Mouse (Mus musculus) heart, embryonic 10.5 days (tissue): ENCODE results near the gene Arsb. TPM values are rescaled to one million over a fixed set of nuclear protein-coding genes. Genes with fewer than 3 reads are reported as not detected.

ENCODE experiments used
- DNase-seq: peaks from one replicate; pipeline ENCODE4 v3.0.0-alpha.2; 2017; ENCODE audit warnings: low spot score
- H3K27ac ChIP-seq: fragments of 300-500 bp; sonication (generic); 2 replicates; pipeline ENCODE4 v1.5.1; 2016; ENCODE audit warnings: mild to moderate bottlenecking
- H3K27me3 ChIP-seq: fragments of 300-500 bp; sonication (generic); 2 replicates; pipeline ENCODE4 v1.6.1; 2016; ENCODE audit warnings: mild to moderate bottlenecking; ENCODE audit not compliant: poor library complexity, insufficient read depth, severe bottlenecking
- H3K36me3 ChIP-seq: fragments of 300-500 bp; sonication (generic); 2 replicates; pipeline ENCODE4 v1.6.1; 2016; ENCODE audit warnings: mild to moderate bottlenecking, moderate library complexity
- H3K4me1 ChIP-seq: fragments of 300-500 bp; sonication (generic); 2 replicates; pipeline ENCODE4 v1.6.1; 2016; ENCODE audit warnings: mild to moderate bottlenecking
- H3K4me3 ChIP-seq: fragments of 300-500 bp; sonication (generic); 2 replicates; pipeline ENCODE4 v1.5.1; 2016; ENCODE audit warnings: mild to moderate bottlenecking, moderate library complexity
- H3K9me3 ChIP-seq: fragments of 300-500 bp; sonication (generic); 2 replicates; pipeline ENCODE4 v1.6.1; 2016; ENCODE audit warnings: mild to moderate bottlenecking, moderate library complexity
- WGBS: fragments of 180-500 bp; shearing (Covaris S2); methylation state at CpG from one replicate; pipeline ENCODE4 v1.1.7; 2016; 5-methylcytosine and 5-hydroxymethylcytosine counted together
- polyA plus RNA-seq: library from polyadenylated mRNA; unstranded; fragments of >200 nt; fragmentation: Nextera tagmentation; extraction: Ambion mirVana; gene quantifications from 2 replicates; pipeline ENCODE4 v1.2.1, GENCODE M21; 2016

The Arsb gene
- polyA plus RNA-seq, result 6.3 and 6.8 TPM in 2 replicates

GRCm38 (mm10) chr13:93771588-93772278 is at the start of gene Arsb:
TSS of gene Arsb (plus strand) at chr13:93771630.
- peaks cover 13% of the 10 kb centered on the region; the same call in 1 of the 2 replicates for H3K27me3 ChIP-seq
- H3K4me1 ChIP-seq, result peaks cover 18% of the 10 kb centered on the region; the same call in 1 of the 2 replicates
- under 1% methylated on average over 66 of the region's 66 CpGs for WGBS
- peak within 1 kb of the TSS; percentile 74 for H3K4me3 ChIP-seq
- DNase-seq, result peak; percentile 91
- H3K36me3 ChIP-seq, result no peaks in the 10 kb centered on the region
- H3K9me3 ChIP-seq, result no peaks in the 10 kb centered on the region
- H3K27ac ChIP-seq, result peak within 1 kb of the TSS; percentile 93

DNA sequence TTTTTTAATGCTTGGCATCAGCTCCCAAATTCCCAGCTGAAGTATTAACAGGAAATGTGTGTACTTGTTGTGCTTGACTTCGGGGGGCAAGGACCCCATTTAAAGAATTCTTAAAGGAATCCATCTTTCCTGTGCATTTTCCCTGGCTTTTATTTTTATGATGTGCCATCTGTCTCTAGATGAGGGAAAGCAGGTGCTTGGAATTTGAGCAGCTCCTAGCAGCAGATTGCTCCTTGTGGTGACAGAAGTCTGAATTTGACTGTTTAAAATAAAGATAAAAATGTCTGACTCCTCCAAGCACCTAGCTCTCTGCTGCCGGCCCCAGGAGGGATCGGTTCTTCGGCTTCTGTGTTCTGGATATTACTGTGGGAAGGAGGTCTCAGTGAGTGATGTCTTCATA is 49.5 kb upstream of the Arsb start:
- 70% methylated on average over 4 of the region's 4 CpGs for WGBS
- no peaks in the 10 kb centered on the region for H3K36me3 ChIP-seq
- H3K9me3 ChIP-seq, result no peaks in the 10 kb centered on the region
- H3K4me3 ChIP-seq, result no peak overlapping the region
- no peak overlapping the region for H3K27ac ChIP-seq
- H3K4me1 ChIP-seq, result no peaks in the 10 kb centered on the region
- no peaks in the 10 kb centered on the region for H3K27me3 ChIP-seq
- no peak for DNase-seq

DNA sequence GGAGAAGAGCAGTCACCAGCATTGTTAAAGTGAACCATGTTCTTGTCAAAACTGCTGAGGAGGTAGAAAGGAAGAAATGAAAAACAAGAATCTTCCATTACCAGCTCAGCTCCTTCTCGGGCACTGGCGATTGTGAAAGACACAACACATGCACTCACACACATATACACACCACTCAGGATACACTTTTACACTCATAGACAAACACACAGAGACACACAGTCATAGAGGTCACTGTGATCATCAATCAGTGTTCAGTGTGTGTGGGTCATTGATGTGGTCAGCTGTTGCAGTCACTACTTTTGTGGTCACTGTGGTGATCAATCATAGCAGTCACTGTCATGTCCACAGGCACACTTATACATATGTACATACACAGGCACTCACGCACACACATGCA is 48.0 kb upstream of the Arsb start:
- no peak overlapping the region for H3K4me3 ChIP-seq
- H3K27me3 ChIP-seq, result no peaks in the 10 kb centered on the region
- H3K27ac ChIP-seq, result no peak overlapping the region
- no peaks in the 10 kb centered on the region for H3K36me3 ChIP-seq
- H3K4me1 ChIP-seq, result no peaks in the 10 kb centered on the region
- 87% methylated on average over 3 of the region's 3 CpGs for WGBS
- no peak for DNase-seq
- H3K9me3 ChIP-seq, result no peaks in the 10 kb centered on the region

DNA sequence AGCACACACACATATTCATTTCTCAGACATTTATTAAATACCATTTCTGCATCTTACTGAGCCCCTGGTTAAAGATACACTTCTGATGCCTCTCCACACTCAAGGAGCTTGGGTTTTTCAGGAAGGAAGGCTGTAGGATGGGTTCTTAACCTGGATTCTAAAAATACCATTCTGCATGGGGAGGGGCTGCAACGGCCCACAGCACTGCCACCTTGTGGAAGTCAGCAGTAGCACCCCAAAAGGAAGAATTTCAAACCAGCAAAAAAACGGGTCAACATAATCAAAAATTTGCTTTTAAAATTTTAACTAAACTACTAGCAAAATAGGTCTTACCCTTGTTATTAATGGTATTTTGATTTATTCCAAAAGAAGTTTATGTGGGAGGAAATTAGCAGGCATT is 47.2 kb upstream of the Arsb start:
- Histone ChIP-seq H3K4me3 (no peak overlapping the region), H3K27ac (no peak overlapping the region), H3K9me3 (no peaks in the 10 kb centered on the region), H3K27me3 (no peaks in the 10 kb centered on the region), H3K36me3 (no peaks in the 10 kb centered on the region), H3K4me1 (no peaks in the 10 kb centered on the region)
- DNase-seq, result no peak
- WGBS, result 33% methylated on average over 2 of the region's 2 CpGs

DNA sequence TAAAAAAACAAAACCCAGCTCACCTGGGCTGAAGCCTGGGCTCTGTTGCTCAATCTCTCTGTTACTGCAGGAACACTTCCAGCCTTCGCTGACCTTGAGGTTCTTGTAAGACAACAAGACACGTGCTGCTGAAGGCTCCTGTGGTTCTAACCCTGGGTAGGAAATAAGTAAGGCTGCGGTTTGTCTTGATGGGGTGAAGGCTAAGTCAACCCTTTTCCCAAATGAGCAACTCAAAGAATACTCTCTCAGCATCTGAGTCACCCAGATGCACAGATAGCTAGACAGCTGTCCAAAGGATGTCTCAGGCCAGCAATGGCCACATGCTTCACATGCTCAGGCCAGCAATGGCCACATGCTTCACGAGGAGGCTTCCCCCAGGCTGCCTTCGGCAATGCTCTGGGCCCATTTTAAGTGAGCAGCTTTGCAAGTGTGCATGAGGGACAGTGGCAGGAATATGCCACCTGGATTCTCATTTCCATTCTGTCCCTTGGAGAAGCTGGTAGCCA is 36.2 kb upstream of the Arsb start:
- no peak overlapping the region for H3K27ac ChIP-seq
- WGBS, result 82% methylated on average over 5 of the region's 5 CpGs
- H3K4me3 ChIP-seq, result no peak overlapping the region
- H3K9me3 ChIP-seq, result no peaks in the 10 kb centered on the region
- H3K27me3 ChIP-seq, result no peaks in the 10 kb centered on the region
- no peaks in the 10 kb centered on the region for H3K36me3 ChIP-seq
- DNase-seq, result no peak
- H3K4me1 ChIP-seq, result no peaks in the 10 kb centered on the region

DNA sequence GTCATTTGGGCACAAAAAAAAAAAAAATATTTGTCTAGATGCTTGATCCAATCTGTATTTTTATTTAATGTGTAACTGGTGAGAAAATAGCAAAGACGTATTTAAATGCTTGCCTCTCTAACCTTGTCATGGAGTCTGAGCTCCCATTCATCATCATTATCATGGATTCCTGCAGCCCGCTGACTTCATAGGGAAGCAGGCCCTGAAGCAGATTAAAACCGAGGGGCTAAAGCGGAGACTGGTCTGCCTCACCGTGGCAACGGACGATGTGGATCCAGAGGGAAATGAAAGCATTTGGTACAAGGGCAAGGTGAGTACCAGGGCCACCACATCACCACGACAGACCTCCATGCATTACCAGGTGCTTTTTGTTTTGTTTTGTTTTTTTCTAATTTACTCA is 27.3 kb upstream of the Arsb start:
- Histone ChIP-seq H3K36me3 (no peaks in the 10 kb centered on the region), H3K27ac (no peak overlapping the region), H3K27me3 (no peaks in the 10 kb centered on the region), H3K4me1 (peaks cover 8% of the 10 kb centered on the region; the same call in 1 of the 2 replicates), H3K4me3 (no peak overlapping the region), H3K9me3 (no peaks in the 10 kb centered on the region)
- 51% methylated on average over 8 of the region's 8 CpGs for WGBS
- no peak for DNase-seq

GRCm38 (mm10) chr13:93752597-93753400 is 18.6 kb upstream of the Arsb start:
- no peaks in the 10 kb centered on the region for H3K36me3 ChIP-seq
- peaks cover 14% of the 10 kb centered on the region for H3K4me1 ChIP-seq
- H3K27ac ChIP-seq, result no peak overlapping the region
- DNase-seq, result no peak
- H3K27me3 ChIP-seq, result no peaks in the 10 kb centered on the region
- no peaks in the 10 kb centered on the region for H3K9me3 ChIP-seq
- WGBS, result 77% methylated on average over 14 of the region's 14 CpGs
- no peak overlapping the region for H3K4me3 ChIP-seq

DNA sequence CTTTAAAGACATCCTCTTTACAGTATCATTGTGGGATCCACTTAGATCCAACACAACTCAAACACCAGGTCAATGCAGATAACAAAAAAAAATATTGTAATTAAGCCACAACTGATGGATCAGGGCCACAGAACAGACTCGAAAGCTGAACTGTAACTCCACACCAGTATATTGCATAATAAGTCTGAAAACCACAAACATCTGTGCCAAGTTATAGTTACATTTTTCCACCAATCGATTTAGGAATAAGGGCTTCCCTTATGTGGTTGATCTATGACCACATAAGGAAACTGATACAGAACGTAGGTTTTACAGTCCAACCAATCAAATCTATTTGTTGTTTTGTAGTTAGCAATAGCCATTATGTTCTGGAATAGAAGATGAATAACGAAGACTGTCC is 16.3 kb upstream of the Arsb start:
- no peak for DNase-seq
- H3K9me3 ChIP-seq, result no peaks in the 10 kb centered on the region
- no peaks in the 10 kb centered on the region for H3K36me3 ChIP-seq
- WGBS, result 88% methylated on average over 4 of the region's 4 CpGs
- H3K27me3 ChIP-seq, result no peaks in the 10 kb centered on the region
- H3K27ac ChIP-seq, result no peak overlapping the region
- peaks cover 13% of the 10 kb centered on the region for H3K4me1 ChIP-seq
- H3K4me3 ChIP-seq, result no peak overlapping the region

DNA sequence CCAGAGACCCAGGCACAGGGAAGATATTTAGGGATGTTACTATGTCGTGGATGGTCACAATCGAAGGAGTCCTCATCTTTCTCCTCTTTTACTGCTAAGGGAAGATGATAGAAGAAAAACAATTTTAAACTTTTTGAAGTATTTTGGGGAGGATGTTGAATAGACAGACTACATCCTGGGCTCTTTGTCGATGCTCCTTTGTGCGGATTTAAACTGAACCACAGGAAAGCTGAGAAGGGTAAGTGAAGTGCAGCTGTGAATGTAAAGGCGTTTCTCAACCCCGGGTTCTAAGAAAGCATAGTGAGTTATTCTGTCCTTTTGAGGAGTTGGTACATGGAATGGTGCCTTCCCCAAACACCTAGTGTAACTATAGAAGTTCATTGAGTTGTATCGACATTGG is 14.8 kb upstream of the Arsb start:
- peaks cover 13% of the 10 kb centered on the region for H3K4me1 ChIP-seq
- H3K27ac ChIP-seq, result no peak overlapping the region
- no peaks in the 10 kb centered on the region for H3K36me3 ChIP-seq
- 86% methylated on average over 7 of the region's 7 CpGs for whole genome bisulfite sequencing
- no peak for DNase-seq
- H3K9me3 ChIP-seq, result no peaks in the 10 kb centered on the region
- H3K27me3 ChIP-seq, result no peaks in the 10 kb centered on the region
- no peak overlapping the region for H3K4me3 ChIP-seq

GRCm38 (mm10) chr13:93757514-93757913 is 13.9 kb upstream of the Arsb start:
- no peaks in the 10 kb centered on the region for H3K9me3 ChIP-seq
- WGBS, result 46% methylated on average over 6 of the region's 6 CpGs
- DNase-seq, result no peak
- H3K4me3 ChIP-seq, result no peak overlapping the region
- H3K27me3 ChIP-seq, result no peaks in the 10 kb centered on the region
- H3K36me3 ChIP-seq, result no peaks in the 10 kb centered on the region
- H3K27ac ChIP-seq, result no peak overlapping the region
- peaks cover 13% of the 10 kb centered on the region for H3K4me1 ChIP-seq

DNA sequence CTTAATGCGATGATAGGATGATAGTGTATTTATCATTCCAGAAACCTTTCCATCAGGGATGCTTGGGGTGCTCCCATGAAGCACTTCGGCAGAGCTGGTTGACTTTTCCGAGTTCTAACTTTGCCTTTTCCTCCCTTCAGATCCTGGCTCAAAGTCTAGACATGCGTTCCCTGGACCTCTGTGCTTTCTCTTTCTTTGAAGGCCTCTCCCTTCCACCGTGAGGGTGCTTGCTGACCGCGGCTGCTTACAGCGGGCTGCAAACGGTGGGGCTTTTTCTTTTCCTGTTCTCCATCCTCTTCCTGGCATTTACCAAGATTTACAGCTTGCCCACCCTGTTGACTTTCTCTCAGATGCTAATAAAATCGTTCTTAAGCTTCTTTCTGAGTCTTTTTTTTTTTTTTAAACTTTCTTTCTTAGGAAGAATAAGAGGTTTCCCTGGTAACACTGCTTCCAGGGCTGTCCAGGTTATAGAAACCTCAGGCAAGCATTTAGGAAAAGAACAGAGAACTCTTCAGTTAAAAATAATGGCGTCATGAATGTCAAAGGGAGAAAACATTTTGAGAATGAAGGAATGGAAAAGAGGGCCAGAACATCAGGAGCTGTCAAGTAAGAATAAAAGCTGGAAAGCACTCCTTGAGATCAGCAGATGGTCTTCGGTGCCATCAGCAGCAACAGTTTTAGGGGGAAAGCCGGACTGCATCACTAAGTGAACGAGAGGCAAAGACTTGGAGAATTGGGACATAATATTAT is 13.1 kb upstream of the Arsb start:
- 61% methylated on average over 14 of the region's 14 CpGs for WGBS
- H3K4me3 ChIP-seq, result no peak overlapping the region
- DNase-seq, result no peak
- H3K4me1 ChIP-seq, result peaks cover 13% of the 10 kb centered on the region
- H3K9me3 ChIP-seq, result no peaks in the 10 kb centered on the region
- no peaks in the 10 kb centered on the region for H3K36me3 ChIP-seq
- H3K27ac ChIP-seq, result no peak overlapping the region
- no peaks in the 10 kb centered on the region for H3K27me3 ChIP-seq

- Histone ChIP-seq H3K27ac (no peak overlapping the region), H3K9me3 (no peaks in the 10 kb centered on the region), H3K4me3 (no peak overlapping the region), H3K4me1 (peaks cover 8% of the 10 kb centered on the region; the same call in 1 of the 2 replicates), H3K36me3 (no peaks in the 10 kb centered on the region), H3K27me3 (no peaks in the 10 kb centered on the region)
- WGBS, result 95% methylated on average over 8 of the region's 8 CpGs
- no peak for DNase-seq
Measured at GRCm38 (mm10) chr13:93761831-93762230, 9.6 kb upstream of the Arsb start.

DNA sequence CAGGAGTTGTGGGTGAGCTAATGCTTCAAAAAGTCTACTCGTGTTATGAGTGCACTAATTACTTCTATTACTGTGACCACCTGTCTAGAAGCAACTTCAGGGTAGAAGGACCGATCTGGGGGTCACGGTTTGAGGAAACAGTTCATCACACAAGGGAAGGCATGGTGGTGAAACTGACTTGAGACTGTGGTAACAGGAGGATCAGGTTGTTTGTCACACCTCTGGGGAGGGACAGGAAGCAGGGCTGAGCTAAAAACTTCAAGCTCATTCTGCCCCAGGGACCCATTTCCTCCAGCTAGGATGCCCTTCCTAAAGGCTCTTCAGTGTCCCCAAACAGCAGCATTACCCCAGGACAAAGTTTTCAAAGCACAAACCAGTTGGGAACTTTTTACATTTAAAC is 8.6 kb upstream of the Arsb start:
- H3K36me3 ChIP-seq, result no peaks in the 10 kb centered on the region
- 0 out of 2 replicates have a peak, but pooled peaks cover 2% of the 10 kb centered on the region for H3K4me1 ChIP-seq
- no peak overlapping the region for H3K27ac ChIP-seq
- no peaks in the 10 kb centered on the region for H3K27me3 ChIP-seq
- no peaks in the 10 kb centered on the region for H3K9me3 ChIP-seq
- H3K4me3 ChIP-seq, result no peak overlapping the region
- no peak for DNase-seq
- WGBS, result 76% methylated on average over 3 of the region's 3 CpGs
